Mouse (Mus musculus) cortical plate, adult 2 months (tissue): ENCODE measurements around the gene Tmem102.

Experiments
- CTCF ChIP-seq: fragments of 200-500 bp; IDR thresholded peaks from 2 replicates; pipeline ENCODE4 v1.5.1; 2011; ENCODE audit warnings: mild to moderate bottlenecking, control low read depth, low read length; ENCODE audit not compliant: insufficient read depth; ENCODE audit errors: extremely low read depth
- POLR2A ChIP-seq: fragments of 200-500 bp; IDR thresholded peaks from 2 replicates; pipeline ENCODE4 v1.6.1; 2011; ENCODE audit warnings: mild to moderate bottlenecking, low read length, control low read depth; ENCODE audit not compliant: insufficient read depth; ENCODE audit errors: extremely low read depth

GRCm38 (mm10) chr11:69853994-69854393, 48.6 kb upstream of the Tmem102 start:
- TF ChIP-seq POLR2A (no peak), CTCF (no peak)
